Mouse (Mus musculus) cortical plate, adult 2 months (tissue): Measurements from ENCODE around the gene Ankrd35.

ENCODE experiments used
- CTCF ChIP-seq: fragments of 200-500 bp; IDR thresholded peaks from 2 replicates; pipeline ENCODE4 v1.5.1; 2011; ENCODE audit warnings: mild to moderate bottlenecking, control low read depth, low read length; ENCODE audit not compliant: insufficient read depth; ENCODE audit errors: extremely low read depth
- POLR2A ChIP-seq: fragments of 200-500 bp; IDR thresholded peaks from 2 replicates; pipeline ENCODE4 v1.6.1; 2011; ENCODE audit warnings: mild to moderate bottlenecking, low read length, control low read depth; ENCODE audit not compliant: insufficient read depth; ENCODE audit errors: extremely low read depth

GRCm38 (mm10) chr3:96706984-96707383 lies 37.1 kb downstream of the Ankrd35 start:
- TF ChIP-seq CTCF (no peak), POLR2A (no peak)
